In the genomic region with DNA sequence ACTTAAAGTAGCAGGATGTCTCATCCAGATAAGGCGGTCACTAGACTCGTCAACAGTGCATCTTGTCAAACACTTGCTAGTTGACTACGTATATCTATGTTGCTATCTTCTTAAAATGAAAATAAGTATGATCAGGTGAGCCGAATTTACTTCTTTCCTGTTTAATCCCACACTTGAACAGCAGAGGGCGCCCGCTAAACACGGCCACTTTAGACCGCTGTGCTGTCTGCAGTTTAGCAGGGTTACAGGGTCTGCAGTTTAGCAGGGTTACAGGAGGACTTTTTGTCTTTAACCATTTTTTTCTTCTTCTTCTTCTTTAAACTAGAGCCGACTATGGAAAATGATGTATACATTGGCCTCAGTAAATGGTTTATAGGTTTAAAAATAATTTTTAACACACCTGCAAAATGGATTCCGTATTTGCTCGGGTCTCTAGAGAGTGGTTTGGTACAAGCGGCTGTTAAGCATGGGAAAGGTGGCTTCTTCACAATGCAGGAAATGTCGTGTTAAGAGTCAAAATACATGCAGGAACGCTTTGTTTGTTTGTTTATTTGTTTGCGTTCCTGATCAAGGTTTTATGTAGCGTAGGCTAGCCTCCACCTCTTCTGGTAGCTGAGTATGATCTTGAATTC, we compare ENCODE assay signal across 9 mouse cellular contexts.
A peak's percentile ranks its signal among the peaks of the same experiment; 100 is the strongest.
DNase-seq lines count a peak whose midpoint lies in the region; ATAC-seq and TF ChIP-seq lines count a peak whose summit lies in the region.
"Had no signal": no experiment of that assay in that cellular context is flagged by ENCODE, and none has a peak within 500 bp of the region (broad histone marks: within the 10 kb centered on the region; RNA-seq: fewer than 3 reads in every experiment).

No protein-coding gene starts in this region.

- peak; percentile 76 for TF ChIP-seq CTCF in Patski (IDR thresholded peaks at IDR 0.05)

- no peak for ATAC-seq in Patski
- peak; percentile 71; the same call in 1 of the 2 replicates for ATAC-seq in granulocyte monocyte progenitor cell, adult 5-6 weeks (replicated peaks; ENCODE audit: poor library complexity, severe bottlenecking)

- H3K27me3 ChIP-seq in Patski: no peaks in the 10 kb centered on the region
- H3K27me3 ChIP-seq: hindbrain, embryonic 15.5 days had no signal

- POLR2A ChIA-PET in Patski (lab: Charles Lee): no interaction called here

- DNase-seq in adrenal gland, adult (ENCODE audit: inconsistent age in 2 of 2, low spot score in 1 of 2): peak; percentile 30 to 79
- DNase-seq in adrenal gland, adult 8-10 months: no peak
- DNase-seq in Patski (ENCODE audit: low read depth, low spot score): no peak
- peak; percentile 52 to 73 for DNase-seq in cerebellum, postnatal 36 days
- peak; percentile 11 for DNase-seq in layer of hippocampus, adult 9-11 months
- peak; percentile 23 for DNase-seq in lung, postnatal 10 days
- DNase-seq in right cerebral cortex, postnatal 14 days: peak; percentile 74

- CTCF ChIA-PET in Patski (lab: Charles Lee): interaction anchor here (0.6 kb wide), 1 partner anchor 10 kb away, joined by 3 read pairs; no protein-coding TSS in a partner anchor

- in situ Hi-C loops in Patski (cut with MboI; ENCODE audit: low pct_unique_long_range_greater_than_20kb): no loop called here

Comparison
In these comparisons a context has a peak if more than half of its experiments do, and no peak if none do; other contexts are left out.
1. DNase-seq: peak in adrenal gland, adult (2 of 2), cerebellum, postnatal 36 days (2 of 2), layer of hippocampus, adult 9-11 months (single experiment), lung, postnatal 10 days (single experiment) and right cerebral cortex, postnatal 14 days (single experiment); none in adrenal gland, adult 8-10 months (single experiment) and Patski (single experiment).